Mouse (Mus musculus): ENCODE data around the gene B3galt6.

DNA sequence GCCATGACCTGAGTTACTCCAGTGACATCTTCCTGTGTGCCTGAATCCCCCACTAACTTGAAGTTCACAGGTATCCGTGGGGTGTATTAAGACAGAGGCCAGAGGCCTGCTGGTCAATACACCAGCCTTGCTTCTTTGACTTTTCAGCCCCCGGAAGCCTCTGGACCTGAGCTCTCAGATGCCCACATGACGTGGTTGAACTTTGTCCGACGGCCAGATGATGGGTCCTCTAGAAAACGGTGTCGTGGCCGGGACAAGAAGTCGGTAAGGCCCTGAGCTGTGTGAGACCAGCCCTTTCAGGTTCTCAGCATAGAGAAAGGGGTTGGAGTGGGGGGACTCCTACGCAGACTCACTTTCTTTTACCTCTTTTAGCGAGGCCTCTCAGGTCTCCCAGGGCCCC is 28.1 kb downstream of the B3galt6 start:
- TF ChIP-seq CTCF (IDR thresholded peaks at IDR 0.05; ENCODE audit: low read depth, low read length) (no peak), POLR2A (IDR thresholded peaks at IDR 0.05; ENCODE audit: borderline replicate concordance, low read depth, low read length) (no peak)
